Mouse (Mus musculus): ENCODE results near the gene Piwil1.

The Piwil1 gene

GRCm38 (mm10) chr5:128702224-128702623 is at the start of gene Piwil1:
Gene Piwil1, plus strand, starts transcription at chr5:128702524.
- DNase-seq (ENCODE audit: low read depth, low spot score): no peak

GRCm38 (mm10) chr5:128656496-128657135 is 45.7 kb upstream of the Piwil1 start:
- DNase-seq (ENCODE audit: low read depth, low spot score): no peak

GRCm38 (mm10) chr5:128660101-128660500 is 42.2 kb upstream of the Piwil1 start:
- no peak for DNase-seq (ENCODE audit: low read depth, low spot score)

GRCm38 (mm10) chr5:128662881-128663280 is 39.4 kb upstream of the Piwil1 start:
- DNase-seq (ENCODE audit: low read depth, low spot score): peak; percentile 53

- peak; percentile 58 for DNase-seq (ENCODE audit: low read depth, low spot score)
Measured at GRCm38 (mm10) chr5:128663976-128664375, 38.3 kb upstream of the Piwil1 start.

- peak; percentile 70 for DNase-seq (ENCODE audit: low read depth, low spot score)
Measured at GRCm38 (mm10) chr5:128665045-128665444, 37.3 kb upstream of the Piwil1 start.

- no peak for DNase-seq (ENCODE audit: low read depth, low spot score)
Measured at GRCm38 (mm10) chr5:128667303-128667702, 35.0 kb upstream of the Piwil1 start.

- DNase-seq (ENCODE audit: low read depth, low spot score): no peak
Measured at GRCm38 (mm10) chr5:128674124-128674523, 28.2 kb upstream of the Piwil1 start.

- DNase-seq (ENCODE audit: low read depth, low spot score): no peak
Measured at GRCm38 (mm10) chr5:128677373-128677772, 25.0 kb upstream of the Piwil1 start.

GRCm38 (mm10) chr5:128677861-128678260 is 24.5 kb upstream of the Piwil1 start:
- DNase-seq (ENCODE audit: low read depth, low spot score): no peak

GRCm38 (mm10) chr5:128681456-128681855 is 20.9 kb upstream of the Piwil1 start:
- peak; percentile 85 for DNase-seq (ENCODE audit: low read depth, low spot score)

- no peak for DNase-seq (ENCODE audit: low read depth, low spot score)
Measured at GRCm38 (mm10) chr5:128684192-128684591, 18.1 kb upstream of the Piwil1 start.

GRCm38 (mm10) chr5:128684621-128685020 is 17.7 kb upstream of the Piwil1 start:
- DNase-seq (ENCODE audit: low read depth, low spot score): no peak

- DNase-seq (ENCODE audit: low read depth, low spot score): peak; percentile 67
Measured at GRCm38 (mm10) chr5:128687139-128687538, 15.2 kb upstream of the Piwil1 start.

GRCm38 (mm10) chr5:128694107-128694506 is 8.2 kb upstream of the Piwil1 start:
- peak; percentile 65 for DNase-seq (ENCODE audit: low read depth, low spot score)

GRCm38 (mm10) chr5:128694611-128695325 is 7.6 kb upstream of the Piwil1 start:
- no peak for DNase-seq (ENCODE audit: low read depth, low spot score)

- DNase-seq (ENCODE audit: low read depth, low spot score): no peak
Measured at GRCm38 (mm10) chr5:128696824-128697223, 5.5 kb upstream of the Piwil1 start.

GRCm38 (mm10) chr5:128700716-128701115 is 1.6 kb upstream of the Piwil1 start:
- DNase-seq (ENCODE audit: low read depth, low spot score): peak; percentile 56

- DNase-seq (ENCODE audit: low read depth, low spot score): no peak
Measured at GRCm38 (mm10) chr5:128703688-128704087, 1.4 kb downstream of the Piwil1 start.

GRCm38 (mm10) chr5:128704134-128704904 is 2.0 kb downstream of the Piwil1 start:
- DNase-seq (ENCODE audit: low read depth, low spot score): peak; percentile 85

GRCm38 (mm10) chr5:128706467-128706866 is 4.1 kb downstream of the Piwil1 start:
- peak; percentile 45 for DNase-seq (ENCODE audit: low read depth, low spot score)

- DNase-seq (ENCODE audit: low read depth, low spot score): peak; percentile 80
Measured at GRCm38 (mm10) chr5:128707271-128707670, 4.9 kb downstream of the Piwil1 start.
